Mouse (Mus musculus) CH12.LX (cell line): Measurements from ENCODE around the gene Cfc1.

Experiments
- CTCF ChIP-seq, 2 experiments: IDR thresholded peaks in 1 of 2; conservative IDR thresholded peaks in 1 of 2; 2 replicates each; pipeline ENCODE4 v1.5.1; 2011 to 2012; ENCODE audit warnings: low read depth in 2 of 2, low read length in 2 of 2, improper control_type of control experiment in 1 of 2, inconsistent platforms in 1 of 2, mild to moderate bottlenecking in 1 of 2, moderate library complexity in 1 of 2
- E2F4 ChIP-seq: IDR thresholded peaks from 2 replicates; pipeline ENCODE4 v1.6.1; 2011; ENCODE audit warnings: low read depth, low read length, improper control_type of control experiment; ENCODE audit not compliant: insufficient replicate concordance
- IRF4 ChIP-seq: IDR thresholded peaks from 2 replicates; pipeline ENCODE4 v1.6.1; 2014; ENCODE audit warnings: low read depth, mild to moderate bottlenecking, inconsistent platforms, low read length, improper control_type of control experiment
- JUN ChIP-seq: IDR thresholded peaks from 2 replicates; pipeline ENCODE4 v1.6.1; 2011; ENCODE audit warnings: low read depth, mild to moderate bottlenecking, low read length, improper control_type of control experiment, moderate library complexity; ENCODE audit not compliant: insufficient read depth
- MAFK ChIP-seq: IDR thresholded peaks from 2 replicates; pipeline ENCODE4 v1.6.1; 2011; ENCODE audit warnings: low read length, improper control_type of control experiment; ENCODE audit not compliant: insufficient replicate concordance
- MXI1 ChIP-seq: IDR thresholded peaks from 2 replicates; pipeline ENCODE4 v1.6.1; 2011; ENCODE audit warnings: mild to moderate bottlenecking, low read depth, low read length, improper control_type of control experiment
- PAX5 ChIP-seq: IDR thresholded peaks from 2 replicates; pipeline ENCODE4 v1.6.1; 2012; ENCODE audit warnings: low read length, inconsistent platforms, mixed read lengths
- POLR2A ChIP-seq: IDR thresholded peaks from 2 replicates; pipeline ENCODE4 v1.6.1; 2011; ENCODE audit warnings: low read depth, mild to moderate bottlenecking, improper control_type of control experiment, low read length
- POLR2AphosphoS2 ChIP-seq: IDR thresholded peaks from 2 replicates; pipeline ENCODE4 v1.6.1; 2011; ENCODE audit warnings: low read depth, low read length, improper control_type of control experiment
- UBTF ChIP-seq: IDR thresholded peaks from 2 replicates; pipeline ENCODE4 v1.6.1; 2012; ENCODE audit warnings: low read depth, mild to moderate bottlenecking, inconsistent platforms, low read length, improper control_type of control experiment, moderate library complexity
- USF1 ChIP-seq: IDR thresholded peaks from 2 replicates; pipeline ENCODE4 v1.6.1; 2014; ENCODE audit warnings: low read depth, mild to moderate bottlenecking, inconsistent platforms, low read length, improper control_type of control experiment
- ZNF384 ChIP-seq: IDR thresholded peaks from 2 replicates; pipeline ENCODE4 v1.6.1; 2012; ENCODE audit warnings: low read depth, low read length, improper control_type of control experiment, inconsistent platforms

- no peak for TF ChIP-seq CTCF (conservative IDR thresholded peaks at IDR 0.05 in 1 of 2, IDR thresholded peaks at IDR 0.05 in 1 of 2; ENCODE audit: low read depth in 2 of 2, low read length in 2 of 2)
- TF ChIP-seq USF1 = no peak
- no peak for TF ChIP-seq JUN
- TF ChIP-seq PAX5 = no peak
- no peak for TF ChIP-seq POLR2AphosphoS2
- TF ChIP-seq MXI1 = no peak
- TF ChIP-seq POLR2A = no peak
- no peak for TF ChIP-seq E2F4
- no peak for TF ChIP-seq IRF4
- TF ChIP-seq UBTF = no peak
- TF ChIP-seq MAFK = no peak
- TF ChIP-seq ZNF384 = no peak
These were observed 27.5 kb upstream of the Cfc1 start for GRCm38 (mm10) chr1:34507986-34508385.
